Mouse (Mus musculus) CH12.LX (cell line): Measurements from ENCODE around the gene Mgarp. TPM values are rescaled to one million over a fixed set of nuclear protein-coding genes. Genes with fewer than 3 reads are reported as not detected.

ENCODE experiments used
- DNase-seq: peaks from one replicate; pipeline ENCODE4 v3.0.0-alpha.2; 2013; ENCODE audit errors: extremely low read depth
- H3K27ac ChIP-seq: 2 replicates; pipeline ENCODE4 v1.5.1; 2012; ENCODE audit warnings: low read depth, mild to moderate bottlenecking, control low read depth, moderate library complexity; ENCODE audit not compliant: insufficient read depth
- H3K27me3 ChIP-seq: replicated peaks from 2 replicates; pipeline ENCODE3; 2012; ENCODE audit warnings: inconsistent platforms
- H3K36me3 ChIP-seq, 2 experiments: replicated peaks in 1 of 2; 2 replicates each; pipeline versions ENCODE3 to v1.6.1; 2012; ENCODE audit warnings: inconsistent platforms in 1 of 2, low read length in 1 of 2, mild to moderate bottlenecking in 1 of 2, mixed read lengths in 1 of 2, moderate library complexity in 1 of 2; ENCODE audit not compliant: control insufficient read depth in 1 of 2, insufficient read depth in 1 of 2
- H3K4me1 ChIP-seq, 2 experiments: 2 replicates each; pipeline ENCODE4 v1.6.1; 2012; ENCODE audit warnings: inconsistent platforms in 1 of 2, moderate library complexity in 1 of 2; ENCODE audit not compliant: insufficient read depth in 2 of 2, control insufficient read depth in 1 of 2
- H3K4me2 ChIP-seq: 2 replicates; pipeline ENCODE4 v1.6.1; 2012; ENCODE audit warnings: low read depth, mild to moderate bottlenecking, control low read depth; ENCODE audit not compliant: poor library complexity, insufficient read depth, severe bottlenecking
- H3K4me3 ChIP-seq, 3 experiments: fragments of 150-350 bp in 1 of 3; sonication (generic) in 1 of 3; replicated peaks in 1 of 3; 2 replicates each; pipeline versions ENCODE3 to v1.5.1; 2011 to 2012; ENCODE audit warnings: low read depth in 2 of 3, low read length in 2 of 3, mild to moderate bottlenecking in 2 of 3, moderate library complexity in 2 of 3, control low read depth in 1 of 3, improper control_type of control experiment in 1 of 3, inconsistent platforms in 1 of 3, mixed read lengths in 1 of 3; ENCODE audit not compliant: poor library complexity in 1 of 3
- H3K79me2 ChIP-seq: replicated peaks from 2 replicates; pipeline ENCODE4 v1.6.1; 2012; ENCODE audit warnings: mild to moderate bottlenecking, moderate library complexity; ENCODE audit not compliant: control insufficient read depth, poor library complexity, insufficient read depth, severe bottlenecking; ENCODE audit errors: extremely low read depth
- H3K9ac ChIP-seq: 2 replicates; pipeline ENCODE4 v1.6.1; 2012; ENCODE audit warnings: low read depth, mild to moderate bottlenecking, control low read depth, moderate library complexity; ENCODE audit not compliant: insufficient read depth
- H3K9me3 ChIP-seq: replicated peaks from 2 replicates; pipeline ENCODE3; 2012; ENCODE audit warnings: low read length, inconsistent platforms, mixed read lengths
- CHD1 ChIP-seq: IDR thresholded peaks from 2 replicates; pipeline ENCODE4 v1.6.1; 2012; ENCODE audit warnings: low read depth, low read length, improper control_type of control experiment, inconsistent platforms
- CTCF ChIP-seq, 2 experiments: IDR thresholded peaks in 1 of 2; conservative IDR thresholded peaks in 1 of 2; 2 replicates each; pipeline ENCODE4 v1.5.1; 2011 to 2012; ENCODE audit warnings: low read depth in 2 of 2, low read length in 2 of 2, improper control_type of control experiment in 1 of 2, inconsistent platforms in 1 of 2, mild to moderate bottlenecking in 1 of 2, moderate library complexity in 1 of 2
- ELF1 ChIP-seq: IDR thresholded peaks from 2 replicates; pipeline ENCODE4 v1.6.1; 2014; ENCODE audit warnings: low read depth, mild to moderate bottlenecking, inconsistent platforms, low read length, improper control_type of control experiment
- GABPA ChIP-seq: IDR thresholded peaks from 2 replicates; pipeline ENCODE4 v1.6.1; 2012; ENCODE audit warnings: low read depth, low read length, improper control_type of control experiment, inconsistent platforms; ENCODE audit not compliant: insufficient replicate concordance
- HCFC1 ChIP-seq: IDR thresholded peaks from 2 replicates; pipeline ENCODE4 v1.6.1; 2012; ENCODE audit warnings: low read depth, mild to moderate bottlenecking, inconsistent platforms, low read length, improper control_type of control experiment
- IRF4 ChIP-seq: IDR thresholded peaks from 2 replicates; pipeline ENCODE4 v1.6.1; 2014; ENCODE audit warnings: low read depth, mild to moderate bottlenecking, inconsistent platforms, low read length, improper control_type of control experiment
- JUND ChIP-seq: conservative IDR thresholded peaks from 2 replicates; pipeline ENCODE4 v1.6.1; 2011; ENCODE audit warnings: low read depth, low read length, improper control_type of control experiment
- KAT2A ChIP-seq: IDR thresholded peaks from 2 replicates; pipeline ENCODE4 v1.6.1; 2012; ENCODE audit warnings: low read length, improper control_type of control experiment, inconsistent platforms; ENCODE audit not compliant: insufficient replicate concordance
- MAFK ChIP-seq: IDR thresholded peaks from 2 replicates; pipeline ENCODE4 v1.6.1; 2011; ENCODE audit warnings: low read length, improper control_type of control experiment; ENCODE audit not compliant: insufficient replicate concordance
- MEF2A ChIP-seq: IDR thresholded peaks from 2 replicates; pipeline ENCODE4 v1.6.1; 2014; ENCODE audit warnings: low read depth, mild to moderate bottlenecking, inconsistent platforms, low read length, improper control_type of control experiment, borderline replicate concordance
- MYC ChIP-seq: IDR thresholded peaks from 2 replicates; pipeline ENCODE4 v1.6.1; 2011; ENCODE audit warnings: low read depth, mild to moderate bottlenecking, improper control_type of control experiment, low read length
- NELFE ChIP-seq: IDR thresholded peaks from 2 replicates; pipeline ENCODE4 v1.6.1; 2011; ENCODE audit warnings: low read depth, low read length, improper control_type of control experiment
- PAX5 ChIP-seq: IDR thresholded peaks from 2 replicates; pipeline ENCODE4 v1.6.1; 2012; ENCODE audit warnings: low read length, inconsistent platforms, mixed read lengths
- RAD21 ChIP-seq: IDR thresholded peaks from 2 replicates; pipeline ENCODE4 v1.6.1; 2011; ENCODE audit warnings: low read depth, mild to moderate bottlenecking, low read length, improper control_type of control experiment, moderate library complexity
- RCOR1 ChIP-seq: conservative IDR thresholded peaks from 2 replicates; pipeline ENCODE4 v1.6.1; 2012; ENCODE audit warnings: low read depth, mild to moderate bottlenecking, inconsistent platforms, low read length, improper control_type of control experiment
- SIN3A ChIP-seq: IDR thresholded peaks from 2 replicates; pipeline ENCODE4 v1.6.1; 2012; ENCODE audit warnings: low read length, improper control_type of control experiment, inconsistent platforms
- SMC3 ChIP-seq: IDR thresholded peaks from 2 replicates; pipeline ENCODE4 v1.6.1; 2011; ENCODE audit warnings: low read depth, low read length, improper control_type of control experiment
- TCF12 ChIP-seq: IDR thresholded peaks from 2 replicates; pipeline ENCODE4 v1.6.1; 2014; ENCODE audit warnings: low read depth, mild to moderate bottlenecking, inconsistent platforms, low read length, improper control_type of control experiment
- USF1 ChIP-seq: IDR thresholded peaks from 2 replicates; pipeline ENCODE4 v1.6.1; 2014; ENCODE audit warnings: low read depth, mild to moderate bottlenecking, inconsistent platforms, low read length, improper control_type of control experiment
- USF2 ChIP-seq: conservative IDR thresholded peaks from 2 replicates; pipeline ENCODE4 v1.6.1; 2011; ENCODE audit warnings: low read depth, low read length, improper control_type of control experiment
- ZC3H11A ChIP-seq: IDR thresholded peaks from 2 replicates; pipeline ENCODE4 v1.6.1; 2012; ENCODE audit warnings: low read depth, mild to moderate bottlenecking, inconsistent platforms, low read length, improper control_type of control experiment
- ZMIZ1 ChIP-seq: IDR thresholded peaks from 2 replicates; pipeline ENCODE4 v1.6.1; 2012; ENCODE audit warnings: low read depth, mild to moderate bottlenecking, inconsistent platforms, low read length, improper control_type of control experiment
- dilution Hi-C: fragments of 300-500 bp; cut with MboI; formaldehyde crosslinking; loops from 2 replicates; pipeline ENCODE4 v1.14.3; 2020; ENCODE audit warnings: low sequenced_read_pairs; ENCODE audit not compliant: extremely low pct_unique_long_range_greater_than_20kb, extremely low pct_ligation_motif_present
- in situ Hi-C: fragments of 300-500 bp; cut with MboI; formaldehyde crosslinking; loops from 3 replicates; pipeline ENCODE4 v1.14.3; 2019; ENCODE audit warnings: low sequenced_read_pairs, low pct_ligation_motif_present, low pct_unique_long_range_greater_than_20kb, mixed read lengths
- polyA plus RNA-seq: library from polyadenylated mRNA; unstranded; fragments of >175 nt; gene quantifications from 2 replicates; pipeline ENCODE4 v1.2.1, GENCODE M21; 2012; ENCODE audit warnings: low read depth; ENCODE audit not compliant: insufficient read length
- total RNA-seq, 2 experiments: library from RNA; depleted of rRNA; stranded (reverse); fragments of 300-350 nt in 1 of 2; fragments of >200 nt in 1 of 2; gene quantifications; 2 replicates each; pipeline ENCODE4 v1.2.3; 2012 to 2014

Gene Mgarp
- total and polyA plus RNA-seq, 3 experiments: not detected

DNA sequence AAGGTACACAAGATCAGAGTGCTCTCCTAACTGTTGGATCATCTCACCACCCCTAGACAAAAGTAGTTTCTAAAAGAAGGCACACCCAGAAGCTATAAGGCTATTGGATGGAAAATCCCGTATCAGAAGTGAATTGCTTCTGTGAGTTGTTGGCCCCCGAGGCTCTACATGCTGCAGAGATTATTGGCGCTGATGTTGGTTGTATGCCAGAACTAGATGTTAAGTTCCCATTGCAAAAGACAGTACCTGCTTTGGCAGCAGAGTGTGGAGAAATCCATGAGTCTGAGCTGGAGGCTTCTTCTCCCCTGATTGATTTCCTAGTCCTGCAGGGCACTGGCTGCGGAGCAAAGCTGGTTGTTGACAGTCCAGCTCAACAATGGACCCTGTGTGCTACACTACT is 28.5 kb downstream of the Mgarp start:
- TF ChIP-seq KAT2A (no peak), GABPA (no peak), NELFE (no peak), JUND (no peak), TCF12 (no peak), IRF4 (no peak)
- no peaks in the 10 kb centered on the region for H3K27me3 ChIP-seq
- dilution Hi-C loops: no loop called here

DNA sequence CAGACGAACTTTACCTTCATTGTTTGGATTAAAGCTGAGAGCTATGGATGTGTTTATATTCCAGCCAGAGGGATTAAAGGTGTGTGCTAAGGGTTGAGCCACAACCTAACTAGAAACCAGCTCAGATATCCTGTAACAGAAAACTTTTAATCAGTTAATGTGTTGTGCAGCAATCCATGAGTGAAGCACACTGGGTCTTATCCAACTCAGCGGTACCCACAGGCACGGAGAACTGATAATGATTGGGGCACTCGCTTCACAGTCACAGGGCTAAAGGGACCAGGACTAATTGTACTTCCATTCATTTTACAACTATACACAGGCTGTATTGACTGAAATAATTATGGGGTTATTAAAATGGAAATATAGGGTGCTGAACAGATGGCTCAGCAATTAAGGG is 29.6 kb downstream of the Mgarp start:
- Histone ChIP-seq H3K79me2 (no peaks in the 10 kb centered on the region), H3K4me1 (peaks cover 8 to 23% of the 10 kb centered on the region in 2 experiments), H3K27ac (no peak overlapping the region), H3K4me3 (no peak overlapping the region), H3K9ac (no peak overlapping the region), H3K9me3 (peaks cover 4% of the 10 kb centered on the region), H3K4me2 (no peak overlapping the region), H3K27me3 (no peaks in the 10 kb centered on the region), H3K36me3 (no peaks in the 10 kb centered on the region)
- TF ChIP-seq CHD1 (no peak), RAD21 (no peak), MYC (no peak), USF1 (no peak), MAFK (no peak), RCOR1 (no peak), ZC3H11A (no peak), SMC3 (no peak), MEF2A (no peak), JUND (no peak), ELF1 (no peak), USF2 (no peak), SIN3A (no peak), ZMIZ1 (no peak), PAX5 (no peak), CTCF (conservative IDR thresholded peaks at IDR 0.05 in 1 of 2, IDR thresholded peaks at IDR 0.05 in 1 of 2; ENCODE audit: low read depth in 2 of 2, low read length in 2 of 2) (no peak), HCFC1 (no peak)
- no peak for DNase-seq
- in situ Hi-C loops (loop anchor here (10.0 kb wide), 1 partner anchor 132 kb away; no protein-coding TSS in a partner anchor), dilution Hi-C loops (no loop called here)

More for the DNA sequence above, 28.5 kb downstream of the Mgarp start:
- H3K9me3 ChIP-seq: peaks cover 4% of the 10 kb centered on the region
- H3K27ac ChIP-seq: no peak overlapping the region
- H3K9ac ChIP-seq: no peak overlapping the region
- no peak overlapping the region for H3K4me3 ChIP-seq
- DNase-seq: no peak
- H3K79me2 ChIP-seq: no peaks in the 10 kb centered on the region
- in situ Hi-C loops: loop anchor here (10.0 kb wide), 1 partner anchor 133 kb away; no protein-coding TSS in a partner anchor
- peaks cover 8 to 30% of the 10 kb centered on the region in 2 experiments for H3K4me1 ChIP-seq
- H3K4me2 ChIP-seq: no peak overlapping the region
- H3K36me3 ChIP-seq: no peaks in the 10 kb centered on the region
